In genomic region chr7:145025186-145026013, GRCm38 (mm10) we compare ENCODE assay signal across 7 mouse cellular contexts.
DNase-seq lines count a peak whose midpoint lies in the region; ATAC-seq and TF ChIP-seq lines count a peak whose summit lies in the region.

No protein-coding gene starts in this region.

- peak; percentile 30 for DNase-seq in adrenal gland, postnatal 25 days
- peak; percentile 65 to 81 for DNase-seq in heart, adult 9 months (ENCODE audit: low spot score in 2 of 2)
- DNase-seq in lung, postnatal 10 days = peak; percentile 62
- DNase-seq in cerebellum, postnatal 14 days = no peak
- no peak for DNase-seq in thymus, adult 2 months

- no peaks in the 10 kb centered on the region for H3K36me3 ChIP-seq in kidney, embryonic 16.5 days (ENCODE audit: insufficient read depth, low read length)
- no peaks in the 10 kb centered on the region for H3K36me3 ChIP-seq in forebrain, embryonic 15.5 days
- H3K36me3 ChIP-seq in thymus, adult 2 months (ENCODE audit: control insufficient read depth, insufficient read depth, low read length) = no peaks in the 10 kb centered on the region

- ATAC-seq in kidney, embryonic 16.5 days (ENCODE audit: low FRiP score, low TSS enrichment) = peak; percentile 76
- ATAC-seq in forebrain, embryonic 15.5 days (replicated peaks) = no peak

- 36% methylated on average over 6 of the region's 6 CpGs for WGBS in kidney, embryonic 16.5 days
- WGBS in forebrain, embryonic 15.5 days = 76% methylated on average over 6 of the region's 6 CpGs
- 61% methylated on average over 6 of the region's 6 CpGs for WGBS in thymus, adult 2 months

- no peaks in the 10 kb centered on the region for H3K9me3 ChIP-seq in kidney, embryonic 16.5 days (ENCODE audit: low read length)
- no peaks in the 10 kb centered on the region for H3K9me3 ChIP-seq in forebrain, embryonic 15.5 days

- TF ChIP-seq CTCF in thymus, adult 2 months (IDR thresholded peaks at IDR 0.05; ENCODE audit: borderline replicate concordance, control insufficient read depth, extremely low read depth, insufficient read depth, low read length, poor library complexity) = no peak

- peak overlapping the region; percentile 66 for H3K27ac ChIP-seq in kidney, embryonic 16.5 days (ENCODE audit: low read length)
- H3K27ac ChIP-seq in forebrain, embryonic 15.5 days (replicated peaks) = no peak overlapping the region
- no peak overlapping the region for H3K27ac ChIP-seq in thymus, adult 2 months (ENCODE audit: control insufficient read depth, insufficient read depth, low read length)

- no peak overlapping the region for H3K4me2 ChIP-seq in kidney, embryonic 16.5 days (replicated peaks; ENCODE audit: low read depth, low read length)
- H3K4me2 ChIP-seq in forebrain, embryonic 15.5 days (replicated peaks) = no peak overlapping the region

- peaks cover 11% of the 10 kb centered on the region for H3K4me1 ChIP-seq in kidney, embryonic 16.5 days (ENCODE audit: insufficient read depth, low read length)
- peaks cover 2% of the 10 kb centered on the region for H3K4me1 ChIP-seq in forebrain, embryonic 15.5 days
- H3K4me1 ChIP-seq in thymus, adult 2 months (replicated peaks; ENCODE audit: control insufficient read depth, insufficient read depth, low read length) = peaks cover 16% of the 10 kb centered on the region

- no peak overlapping the region for H3K9ac ChIP-seq in kidney, embryonic 16.5 days (replicated peaks; ENCODE audit: low read length)
- no peak overlapping the region for H3K9ac ChIP-seq in forebrain, embryonic 15.5 days (replicated peaks)

- no peaks in the 10 kb centered on the region for H3K27me3 ChIP-seq in kidney, embryonic 16.5 days (ENCODE audit: insufficient read depth, low read length)
- peaks cover 8% of the 10 kb centered on the region; the same call in 1 of the 2 replicates for H3K27me3 ChIP-seq in forebrain, embryonic 15.5 days
- H3K27me3 ChIP-seq in thymus, adult 2 months (ENCODE audit: control insufficient read depth, insufficient read depth, low read length) = no peaks in the 10 kb centered on the region

- TF ChIP-seq POLR2A in thymus, adult 2 months (IDR thresholded peaks at IDR 0.05; ENCODE audit: control insufficient read depth, extremely low read depth, insufficient read depth, low read length, poor library complexity) = no peak

- no peak overlapping the region for H3K4me3 ChIP-seq in kidney, embryonic 16.5 days (ENCODE audit: low read length)
- H3K4me3 ChIP-seq in forebrain, embryonic 15.5 days = no peak overlapping the region
- H3K4me3 ChIP-seq in thymus, adult 2 months (ENCODE audit: control insufficient read depth, insufficient read depth, low read length) = no peak overlapping the region

Comparison
In these comparisons a context has a peak if more than half of its experiments do, and no peak if none do; other contexts are left out.
1. DNase-seq: peak in adrenal gland, postnatal 25 days (single experiment), heart, adult 9 months (2 of 2) and lung, postnatal 10 days (single experiment); none in cerebellum, postnatal 14 days (0 of 2) and thymus, adult 2 months (single experiment).